9 mouse cellular contexts compared by ENCODE assay signal in the genomic region with DNA sequence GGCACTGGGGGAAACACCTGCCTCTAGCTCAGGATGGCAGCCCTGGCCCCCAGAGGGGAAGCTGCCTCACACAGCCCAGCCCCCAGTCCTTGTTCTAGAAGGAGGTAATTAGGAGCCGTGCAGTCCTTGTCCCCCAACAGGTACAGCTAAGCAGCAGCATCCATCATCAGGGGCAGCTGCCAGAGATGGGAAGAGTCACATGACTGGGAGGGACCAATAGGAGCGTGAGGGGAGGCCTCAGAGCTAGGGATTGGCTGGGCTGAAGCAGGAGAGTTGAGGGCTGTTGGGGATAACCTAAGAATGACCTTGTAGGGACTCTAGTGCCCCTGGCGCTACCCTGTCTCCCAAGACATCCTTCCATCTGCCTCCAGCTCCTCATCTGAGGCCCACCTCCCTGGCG. TPM values are rescaled to one million over a fixed set of nuclear protein-coding genes. Genes with fewer than 3 reads are reported as not detected.
DNase-seq lines count a peak whose midpoint lies in the region; ATAC-seq lines count a peak whose summit lies in the region.
"Had no signal": no experiment of that assay in that cellular context is flagged by ENCODE, and none has a peak within 500 bp of the region (broad histone marks: within the 10 kb centered on the region; RNA-seq: fewer than 3 reads in every experiment).

No protein-coding gene starts in this region.

- peaks cover 2% of the 10 kb centered on the region; the same call in 1 of the 2 replicates for H3K9me3 ChIP-seq in heart, embryonic 12.5 days (replicated peaks)
- no peaks in the 10 kb centered on the region for H3K9me3 ChIP-seq in hindbrain, embryonic 11.5 days (ENCODE audit: control insufficient read depth, low read length)
- no peaks in the 10 kb centered on the region for H3K9me3 ChIP-seq in midbrain, embryonic 14.5 days (ENCODE audit: control insufficient read depth, low read length)
- no peaks in the 10 kb centered on the region for H3K9me3 ChIP-seq in intestine, embryonic 15.5 days

- H3K4me3 ChIP-seq in heart, embryonic 12.5 days = no peak overlapping the region
- no peak overlapping the region for H3K4me3 ChIP-seq in hindbrain, embryonic 11.5 days (ENCODE audit: low read depth, low read length)
- H3K4me3 ChIP-seq in midbrain, embryonic 14.5 days (replicated peaks; ENCODE audit: low read depth, low read length) = no peak overlapping the region
- no peak overlapping the region for H3K4me3 ChIP-seq in intestine, embryonic 15.5 days (replicated peaks)

- no peak overlapping the region for H3K27ac ChIP-seq in heart, embryonic 12.5 days (ENCODE audit: poor library complexity, severe bottlenecking)
- peak overlapping the region; percentile 82 for H3K27ac ChIP-seq in hindbrain, embryonic 11.5 days (ENCODE audit: low read depth, low read length)
- peak overlapping the region; percentile 63 for H3K27ac ChIP-seq in midbrain, embryonic 14.5 days (replicated peaks; ENCODE audit: low read depth, low read length)
- H3K27ac ChIP-seq in intestine, embryonic 15.5 days = no peak overlapping the region

- 0 out of 2 replicates have a peak, but pooled peaks have one; percentile 16 for ATAC-seq in heart, embryonic 12.5 days (ENCODE audit: insufficient number of reproducible peaks, low FRiP score)
- peak; percentile 88 for ATAC-seq in hindbrain, embryonic 11.5 days (ENCODE audit: low FRiP score)
- peak; percentile 78 for ATAC-seq in midbrain, embryonic 14.5 days (ENCODE audit: low FRiP score, low TSS enrichment)
- no peak for ATAC-seq in intestine, embryonic 15.5 days

- no peaks in the 10 kb centered on the region for H3K36me3 ChIP-seq in heart, embryonic 12.5 days
- no peaks in the 10 kb centered on the region for H3K36me3 ChIP-seq in hindbrain, embryonic 11.5 days (ENCODE audit: control insufficient read depth, insufficient read depth, low read length)
- H3K36me3 ChIP-seq in midbrain, embryonic 14.5 days (ENCODE audit: control insufficient read depth, insufficient read depth, low read length) = no peaks in the 10 kb centered on the region
- H3K36me3 ChIP-seq in intestine, embryonic 15.5 days = no peaks in the 10 kb centered on the region

- no peak for DNase-seq in heart, postnatal 10 days
- DNase-seq in MN1 (ENCODE audit: low spot score) = peak; percentile 69
- peak; percentile 62 for DNase-seq in hindbrain, embryonic 11.5 days (ENCODE audit: low spot score)
- peak; percentile 71 for DNase-seq in midbrain, embryonic 14.5 days
- DNase-seq in layer of hippocampus, adult 18-20 months (ENCODE audit: low spot score in 2 of 2) = no peak
- no peak for DNase-seq in cerebellum, adult 9-11 months
- DNase-seq: cerebellum, adult 8-10 months had no signal

- peaks cover 24% of the 10 kb centered on the region for H3K4me1 ChIP-seq in heart, embryonic 12.5 days (replicated peaks)
- peaks cover 5% of the 10 kb centered on the region for H3K4me1 ChIP-seq in hindbrain, embryonic 11.5 days (replicated peaks; ENCODE audit: control insufficient read depth, insufficient read depth, low read length)
- H3K4me1 ChIP-seq in midbrain, embryonic 14.5 days (ENCODE audit: control insufficient read depth, insufficient read depth, low read length) = peaks cover 26% of the 10 kb centered on the region
- H3K4me1 ChIP-seq in intestine, embryonic 15.5 days (replicated peaks) = peaks cover 12% of the 10 kb centered on the region; the same call in 1 of the 2 replicates

- no peak overlapping the region for H3K4me2 ChIP-seq in heart, embryonic 12.5 days
- H3K4me2 ChIP-seq in hindbrain, embryonic 11.5 days (replicated peaks; ENCODE audit: low read depth, low read length) = no peak overlapping the region; the same call in 1 of the 2 replicates
- H3K4me2 ChIP-seq in midbrain, embryonic 14.5 days (ENCODE audit: low read length) = peak overlapping the region; percentile 18; the same call in 1 of the 2 replicates
- no peak overlapping the region for H3K4me2 ChIP-seq in intestine, embryonic 15.5 days (replicated peaks)

- H3K9ac ChIP-seq in heart, embryonic 12.5 days = no peak overlapping the region
- no peak overlapping the region for H3K9ac ChIP-seq in hindbrain, embryonic 11.5 days (ENCODE audit: low read depth, low read length)
- H3K9ac ChIP-seq in midbrain, embryonic 14.5 days (replicated peaks; ENCODE audit: low read length) = no peak overlapping the region
- H3K9ac ChIP-seq in intestine, embryonic 15.5 days = no peak overlapping the region

- 13% methylated on average over 4 of the region's 4 CpGs for WGBS in heart, embryonic 12.5 days
- 5% methylated on average over 4 of the region's 4 CpGs for whole genome bisulfite sequencing in hindbrain, embryonic 11.5 days
- 15% methylated on average over 4 of the region's 4 CpGs for WGBS in midbrain, embryonic 14.5 days
- WGBS in intestine, embryonic 15.5 days = 45% methylated on average over 4 of the region's 4 CpGs

- H3K27me3 ChIP-seq in heart, embryonic 12.5 days (replicated peaks) = peaks cover 94% of the 10 kb centered on the region
- H3K27me3 ChIP-seq in hindbrain, embryonic 11.5 days (ENCODE audit: control insufficient read depth, insufficient read depth, low read length) = peaks cover 6% of the 10 kb centered on the region; the same call in 1 of the 2 replicates
- 0 out of 2 replicates have a peak, but pooled peaks cover 5% of the 10 kb centered on the region for H3K27me3 ChIP-seq in midbrain, embryonic 14.5 days (ENCODE audit: control insufficient read depth, insufficient read depth, low read length)
- H3K27me3 ChIP-seq in intestine, embryonic 15.5 days (replicated peaks) = peaks cover 56% of the 10 kb centered on the region

- intact Hi-C loops in heart, postnatal 10 days (cut with DNase I) = loop anchor here (5.0 kb wide), 1 partner anchor 121 kb away; no protein-coding TSS in a partner anchor

RNA-seq across cellular contexts. Expression of a gene that starts 33.1 kb away (rescaled TPM):
- polyA plus RNA-seq in heart, embryonic 12.5 days (2016; fragmentation: Nextera tagmentation; extraction: Ambion mirVana) = 17.1 and 17.4 TPM in 2 replicates
- total RNA-seq in heart, postnatal 10 days (2021) = 10 to 100 TPM; 13.7 to 16.1 TPM
- polyA plus RNA-seq in hindbrain, embryonic 11.5 days (2014; fragmentation: Nextera tagmentation; extraction: Ambion mirVana) = 23.9 and 35.8 TPM in 2 replicates
- 22.7 and 25.0 TPM in 2 replicates for polyA plus RNA-seq in midbrain, embryonic 14.5 days (2014; fragmentation: Nextera tagmentation; extraction: Ambion mirVana)
- total RNA-seq in layer of hippocampus, adult 18-20 months (2021) = 10 to 100 TPM; 18.3 to 19.9 TPM
- polyA plus RNA-seq in intestine, embryonic 15.5 days (2015; fragmentation: Nextera tagmentation; extraction: Ambion mirVana) = 17.8 and 18.2 TPM in 2 replicates

Comparison
In these comparisons a context has a peak if more than half of its experiments do, and no peak if none do; other contexts are left out.
1. H3K27ac ChIP-seq: peak in hindbrain, embryonic 11.5 days (single experiment) and midbrain, embryonic 14.5 days (single experiment); none in heart, embryonic 12.5 days (single experiment) and intestine, embryonic 15.5 days (single experiment).
2. DNase-seq: peak in MN1 (single experiment), hindbrain, embryonic 11.5 days (single experiment) and midbrain, embryonic 14.5 days (single experiment); none in heart, postnatal 10 days (0 of 2), layer of hippocampus, adult 18-20 months (0 of 2) and cerebellum, adult 9-11 months (single experiment).